Mouse (Mus musculus) liver (tissue): ENCODE results near the gene Zfp334.

Experiments
- DNase-seq: peaks from one replicate; pipeline ENCODE4 v3.0.0-alpha.2; 2020; ENCODE audit warnings: mixed read lengths

Gene Zfp334

DNA sequence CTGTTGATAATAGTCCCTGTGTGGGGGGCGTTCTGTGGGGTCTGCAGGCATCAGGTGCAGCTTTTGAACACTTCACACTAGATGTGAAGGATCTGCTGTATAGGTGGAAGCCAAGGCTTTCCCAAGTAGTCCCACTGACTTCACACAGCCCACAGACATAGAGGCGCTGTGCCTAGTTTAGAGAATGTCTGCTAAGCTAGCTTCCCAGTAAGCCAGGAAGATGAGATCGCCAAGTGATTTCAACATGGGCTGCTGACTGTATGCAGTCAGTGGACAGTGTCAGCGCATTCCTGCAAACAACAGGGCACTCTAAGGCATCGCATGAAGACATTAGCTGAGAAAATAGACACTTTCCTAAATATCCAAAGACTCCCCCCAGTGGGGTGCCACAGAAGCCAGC lies 12.6 kb downstream of the Zfp334 start:
- no peak for DNase-seq

DNA sequence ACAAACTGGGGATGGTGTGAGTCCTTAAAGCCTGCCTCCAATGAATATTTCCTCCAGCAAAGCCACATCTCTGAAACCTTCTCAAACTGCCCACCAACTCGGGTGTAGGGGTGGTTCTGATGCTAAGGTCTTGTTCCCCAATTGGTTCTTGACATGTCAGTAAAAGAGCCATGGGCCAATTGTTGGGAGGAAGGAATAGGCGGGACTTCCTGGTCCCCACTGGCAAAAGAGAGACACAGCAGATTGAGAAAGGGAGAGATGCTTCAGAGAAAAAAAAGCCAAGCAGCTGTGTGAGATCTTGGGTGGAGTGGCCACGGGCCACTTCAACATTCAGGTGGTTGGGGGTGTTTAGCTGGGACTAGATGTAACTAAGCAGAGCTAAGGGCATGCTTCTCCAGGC lies 17.0 kb downstream of the Zfp334 start:
- DNase-seq: no peak

DNA sequence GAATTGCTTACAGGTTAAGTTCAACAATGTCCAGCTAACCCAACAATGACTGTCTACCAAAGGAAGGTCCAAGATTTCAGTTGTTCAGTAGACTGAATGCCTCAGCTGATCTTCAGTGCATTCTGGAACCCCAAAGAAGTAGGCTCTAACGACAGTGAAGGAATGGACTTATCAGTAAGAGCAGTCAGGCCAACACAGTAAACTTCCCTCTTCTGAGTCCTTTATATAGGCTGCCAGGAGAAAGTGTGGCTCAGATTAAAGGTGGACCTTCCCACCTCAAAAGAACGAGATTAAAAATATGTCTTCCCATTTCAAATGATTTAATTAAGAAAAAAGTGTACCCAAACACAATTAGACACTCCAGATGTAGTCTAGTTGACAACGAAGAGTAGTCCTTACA lies 17.7 kb downstream of the Zfp334 start:
- no peak for DNase-seq

DNA sequence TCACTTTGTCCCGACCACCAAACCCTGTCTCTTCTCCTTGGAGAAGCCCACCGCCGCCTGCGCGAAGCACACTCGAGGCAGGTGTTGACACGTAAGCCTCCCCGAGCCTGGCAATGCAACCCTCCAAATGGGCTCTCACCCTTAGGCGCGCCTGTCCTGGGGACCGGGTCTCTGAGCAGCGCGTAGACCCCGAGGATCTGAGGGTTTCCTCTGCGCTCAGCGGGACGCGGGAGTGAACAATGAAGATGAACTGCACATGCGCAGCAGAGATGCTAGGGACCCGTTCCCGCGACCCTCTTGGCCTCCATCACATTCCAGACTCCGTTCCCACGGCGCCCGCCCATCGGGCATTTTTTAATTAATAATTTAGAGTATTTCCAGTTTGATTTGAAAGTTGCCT lies 19.6 kb downstream of the Zfp334 start, which contains the start of gene Zfp663:
Gene Zfp663 (minus strand): TSS at position 234 of the 400 bp plus-strand sequence.
- no peak for DNase-seq

DNA sequence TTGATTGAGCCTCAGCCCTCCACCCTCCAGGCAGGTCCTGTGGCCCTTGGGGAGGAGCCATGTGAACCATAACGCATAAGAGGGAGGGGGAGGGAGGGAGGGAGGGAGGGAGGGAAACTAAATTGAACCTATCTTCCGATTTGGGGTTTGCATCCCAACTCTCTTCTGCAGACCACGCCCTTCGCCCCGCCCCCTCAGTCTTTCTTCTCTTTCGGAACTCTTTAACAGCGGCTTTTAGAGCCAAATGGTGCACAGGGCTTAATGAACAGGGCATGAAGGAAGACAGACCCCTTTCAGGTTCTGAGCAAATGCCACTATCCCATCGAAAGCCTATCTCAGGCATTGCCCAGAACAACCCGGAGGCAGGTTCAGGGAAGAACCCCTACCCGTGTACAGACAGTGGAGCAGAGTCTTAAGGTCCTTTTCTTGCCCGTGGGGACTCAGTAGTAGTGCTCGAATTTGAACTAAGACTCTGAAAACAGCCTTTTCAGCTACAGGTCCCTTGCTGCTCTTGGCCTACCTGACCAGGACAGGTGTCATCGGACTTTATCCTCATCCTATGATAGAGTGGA lies 20.1 kb downstream of the Zfp334 start:
- DNase-seq: peak; percentile 24

DNA sequence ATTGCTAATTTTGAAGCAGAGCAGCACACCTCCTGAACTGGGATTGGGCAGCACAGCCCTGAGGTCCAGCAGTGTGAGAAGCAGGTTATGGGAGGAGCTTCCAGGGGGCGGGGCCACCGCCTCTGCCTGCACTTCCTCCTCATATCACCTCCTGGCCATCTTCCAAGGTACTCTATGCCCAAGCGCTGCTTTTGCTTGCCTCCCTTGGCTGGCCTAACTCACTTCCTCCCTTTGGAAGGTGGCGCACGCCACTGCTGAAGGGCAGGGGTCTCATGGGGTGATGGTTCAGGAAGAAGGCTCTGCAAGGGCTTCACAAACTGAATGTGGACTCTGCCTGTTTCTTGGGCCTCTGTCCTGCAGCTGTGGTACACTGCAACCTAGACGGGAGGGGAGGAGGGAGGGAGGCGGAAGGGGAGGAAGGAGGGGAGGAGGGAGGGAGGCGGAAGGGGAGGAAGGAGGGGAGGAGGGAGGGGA lies 21.0 kb downstream of the Zfp334 start:
- peak; percentile 66 for DNase-seq

DNA sequence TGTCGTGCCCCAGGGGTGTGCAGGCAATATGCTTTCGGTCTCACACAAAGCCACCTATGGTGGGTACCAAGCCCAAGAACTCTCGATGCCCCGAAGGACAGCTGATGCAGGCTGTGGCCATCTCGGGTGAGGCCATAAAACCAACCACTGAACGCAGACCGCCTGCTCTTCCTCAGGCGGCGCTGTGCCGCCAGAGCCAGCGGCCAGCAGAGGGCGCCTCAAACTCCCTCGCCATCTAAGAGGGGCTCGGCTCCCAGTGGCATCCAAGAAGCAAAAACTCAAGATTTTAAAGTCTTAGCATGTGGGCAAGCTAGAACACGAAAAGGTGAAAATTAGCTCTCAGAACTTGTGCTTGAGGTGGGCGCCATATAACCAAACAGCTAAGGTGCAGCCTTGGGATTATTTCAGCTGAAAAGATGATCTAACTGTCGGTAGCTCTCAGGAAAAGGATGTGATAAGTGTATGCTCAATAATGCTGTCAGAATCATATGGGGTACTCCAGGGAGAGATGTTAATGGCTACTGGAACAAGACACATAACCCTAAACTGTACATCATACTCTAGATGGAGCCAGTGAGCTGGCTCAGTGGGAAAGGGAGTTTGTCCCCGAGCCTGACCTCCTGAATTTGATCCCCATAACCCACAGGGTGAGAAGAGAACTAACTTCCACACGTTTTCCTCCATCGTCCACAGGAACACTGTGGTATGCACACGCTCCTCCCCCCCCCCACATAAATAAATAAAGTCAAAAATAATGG lies 23.5 kb downstream of the Zfp334 start:
- DNase-seq: peak; percentile 56

DNA sequence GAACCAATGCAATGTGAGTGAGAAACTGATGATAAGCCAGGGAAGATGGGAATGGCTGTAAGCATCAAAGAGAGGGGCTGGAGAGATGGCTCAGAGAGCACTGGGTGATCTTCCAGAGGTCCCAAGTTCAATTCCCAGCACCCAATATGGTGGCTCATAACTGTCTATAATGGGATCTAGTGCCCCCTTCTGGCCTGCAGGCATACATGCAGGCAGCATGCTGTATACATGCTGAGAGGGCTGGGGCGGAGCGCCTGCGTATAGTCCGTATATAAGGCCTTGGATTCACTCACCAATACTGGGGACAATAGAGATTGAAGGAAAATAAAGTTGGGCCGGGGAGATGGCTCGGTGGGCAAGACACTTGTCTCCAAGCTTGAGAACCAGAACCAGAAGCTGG lies 24.8 kb downstream of the Zfp334 start:
- no peak for DNase-seq

DNA sequence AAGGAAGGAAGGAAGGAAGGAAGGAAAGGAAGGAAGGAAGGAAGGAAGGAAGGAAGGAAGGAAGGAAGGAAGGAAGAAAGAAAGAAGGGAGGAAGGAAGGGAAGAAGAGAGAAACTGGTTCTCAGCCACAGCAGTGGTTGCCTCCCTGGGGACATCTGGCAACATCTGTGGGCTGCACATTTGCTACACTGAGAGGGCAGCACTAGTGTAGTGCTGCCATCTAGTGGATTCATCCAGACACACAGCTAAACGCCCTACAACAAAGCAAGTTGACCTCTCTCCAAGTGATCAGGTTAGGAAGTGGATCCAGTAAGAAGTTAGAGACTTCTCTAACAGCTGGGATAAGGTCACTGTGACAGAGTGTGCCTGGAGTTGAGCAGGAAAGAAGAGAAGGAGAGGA lies 27.2 kb downstream of the Zfp334 start:
- DNase-seq: peak; percentile 51

DNA sequence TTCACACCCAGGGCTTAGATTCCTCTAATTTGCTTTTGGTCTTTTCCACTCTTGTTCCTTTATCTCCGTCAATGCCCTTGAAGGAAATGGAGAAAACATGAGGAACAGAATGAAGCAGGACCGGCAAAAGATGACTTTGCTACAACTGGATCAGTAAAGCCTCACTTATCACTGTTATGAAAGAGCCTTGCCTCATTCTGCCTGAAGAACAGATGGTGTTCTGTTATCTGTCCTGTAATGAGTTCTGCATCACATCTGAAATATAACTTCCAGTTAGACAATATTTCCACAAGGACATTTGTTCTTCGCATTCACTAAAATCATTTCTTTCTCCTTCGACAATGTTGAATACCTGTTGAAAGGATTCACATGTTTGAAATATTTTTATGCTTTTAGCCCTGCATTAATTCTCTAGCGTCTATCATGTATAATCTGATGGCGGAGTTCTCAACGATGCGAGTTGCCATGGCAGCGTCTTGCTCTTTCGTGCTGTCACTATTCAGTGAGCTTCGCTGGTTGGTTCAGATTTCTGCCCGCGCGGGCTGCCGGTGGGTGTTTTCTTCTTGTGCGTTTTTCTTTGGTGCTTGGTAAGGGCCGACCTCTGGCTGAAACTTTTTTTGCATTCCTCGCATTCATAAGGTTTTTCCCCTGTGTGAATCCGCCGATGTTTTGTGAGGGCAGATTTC lies 36.1 kb downstream of the Zfp334 start:
- DNase-seq: no peak

DNA sequence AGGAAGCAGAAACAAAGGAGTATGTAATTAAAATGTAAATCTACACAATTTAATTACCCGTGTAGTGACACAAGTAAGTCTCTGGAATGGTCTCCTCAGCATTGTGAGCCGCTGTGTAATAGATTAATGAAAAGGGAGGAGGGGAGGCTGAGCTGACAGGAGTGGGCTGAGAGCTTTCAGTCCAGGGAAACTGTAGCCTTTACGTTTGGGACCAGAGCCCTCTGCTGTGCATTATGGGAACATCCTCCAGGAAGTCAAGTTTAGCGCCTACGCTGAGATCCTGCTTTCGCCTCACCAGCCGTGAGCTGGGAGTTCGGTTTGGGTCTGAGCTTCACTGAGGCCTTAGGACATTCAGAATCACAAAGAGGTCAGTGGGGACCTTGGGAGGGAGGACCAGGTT lies 38.6 kb downstream of the Zfp334 start:
- DNase-seq: no peak

DNA sequence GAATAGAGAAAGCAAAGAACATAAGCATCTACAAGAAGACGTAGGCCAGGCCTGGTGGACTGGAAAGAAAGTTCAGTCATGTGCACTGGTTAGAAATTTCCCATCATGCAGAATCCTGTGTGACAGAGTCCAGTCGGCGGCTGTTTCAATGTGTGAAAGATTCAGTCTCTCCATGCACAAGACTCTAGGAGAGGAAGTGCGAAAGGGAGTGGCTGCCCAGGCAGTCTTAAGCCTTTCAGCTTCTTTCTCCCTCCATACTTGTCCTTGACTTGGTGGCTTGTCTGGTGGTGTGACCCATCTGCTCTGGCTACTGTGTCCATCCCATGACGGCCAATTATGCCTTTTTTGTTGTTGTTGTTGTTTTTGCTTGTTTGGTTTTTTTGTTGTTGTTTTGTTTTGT lies 41.9 kb downstream of the Zfp334 start:
- no peak for DNase-seq

DNA sequence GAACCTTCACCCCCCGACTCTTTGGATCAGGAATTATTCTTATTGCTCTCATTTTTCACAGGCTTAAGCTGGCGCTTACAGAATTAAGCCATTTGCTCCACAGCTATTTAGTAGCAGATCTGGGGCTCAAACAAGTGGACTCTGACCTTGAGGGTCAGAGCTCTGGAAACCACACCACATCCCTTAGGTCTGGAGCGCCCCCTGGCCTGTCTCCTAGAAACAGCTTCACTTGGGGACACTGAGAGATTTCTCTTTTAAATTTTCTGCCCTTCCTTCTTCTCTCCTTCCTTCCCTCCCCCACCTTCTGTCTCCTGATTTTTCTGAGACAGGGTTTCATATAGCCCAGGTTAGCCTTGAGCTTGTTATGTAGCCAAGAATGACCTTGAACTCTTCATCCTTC lies 50.9 kb downstream of the Zfp334 start:
- peak; percentile 62 for DNase-seq

DNA sequence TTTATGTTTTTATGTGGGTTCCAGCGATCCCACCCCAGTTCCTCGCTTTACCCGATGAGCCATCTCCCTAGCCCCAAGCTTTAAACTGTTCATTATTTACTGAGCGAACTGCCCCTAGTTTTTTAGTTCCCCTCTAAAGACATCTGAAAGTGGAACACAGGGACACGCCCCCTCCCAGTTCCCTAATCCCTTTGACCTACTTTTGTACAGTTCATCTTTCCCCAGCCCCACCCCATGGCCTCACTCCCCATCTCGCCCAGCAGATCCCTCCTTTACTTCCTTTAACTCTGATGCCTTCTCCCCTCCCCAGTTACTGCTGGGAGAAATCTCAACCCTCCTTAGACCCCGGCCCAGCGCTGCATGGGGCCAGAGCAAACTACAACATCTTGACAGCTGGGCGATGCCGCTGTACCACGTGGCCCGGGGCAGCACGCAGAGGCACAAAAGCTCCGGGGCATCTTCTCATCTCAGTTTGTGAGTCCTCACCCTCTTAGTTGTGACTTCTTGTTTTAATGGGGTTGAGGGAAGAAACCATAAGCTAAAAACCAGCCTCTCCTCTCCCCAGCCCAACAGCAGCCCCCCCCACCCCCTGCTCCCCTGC lies 55.3 kb downstream of the Zfp334 start:
- DNase-seq: no peak

DNA sequence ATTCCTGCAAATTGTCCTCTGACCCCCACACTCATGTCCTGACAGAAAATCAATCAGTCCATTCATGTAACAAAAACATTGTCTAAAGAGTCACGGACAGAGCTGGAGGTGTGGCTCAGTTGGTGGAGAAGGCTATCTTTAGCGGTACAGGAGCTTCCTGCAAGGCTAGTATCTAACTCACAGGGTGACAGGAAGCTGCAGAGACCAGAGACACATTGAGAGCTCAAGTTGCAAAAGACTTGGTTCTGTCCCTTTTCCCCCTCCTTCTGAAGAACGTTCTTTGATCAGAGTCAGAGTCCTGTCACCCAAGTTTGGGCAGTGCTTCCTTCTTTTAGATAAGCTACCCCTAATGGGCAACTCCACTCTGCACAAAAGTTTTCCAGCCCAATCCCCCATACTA lies 58.4 kb downstream of the Zfp334 start:
- DNase-seq: no peak

DNA sequence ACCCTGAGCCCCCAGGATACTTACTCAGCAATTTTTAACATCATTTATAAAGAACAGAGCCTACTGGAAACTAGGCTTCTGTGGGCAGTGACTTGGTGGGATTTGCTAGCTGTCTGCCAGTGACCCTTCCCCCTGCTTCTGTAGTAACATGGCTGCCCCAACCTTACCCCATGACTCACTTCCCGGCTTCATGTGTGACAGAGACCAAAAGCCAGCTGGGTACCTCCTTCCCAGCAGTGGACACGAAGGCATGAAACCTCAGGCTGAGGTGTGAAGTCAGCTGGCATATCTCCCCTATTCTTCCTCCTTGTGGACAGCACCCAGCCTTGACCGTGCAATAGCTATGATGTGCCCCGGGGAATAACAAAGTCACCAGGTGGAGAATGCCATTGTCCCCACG lies 59.3 kb downstream of the Zfp334 start:
- no peak for DNase-seq

DNA sequence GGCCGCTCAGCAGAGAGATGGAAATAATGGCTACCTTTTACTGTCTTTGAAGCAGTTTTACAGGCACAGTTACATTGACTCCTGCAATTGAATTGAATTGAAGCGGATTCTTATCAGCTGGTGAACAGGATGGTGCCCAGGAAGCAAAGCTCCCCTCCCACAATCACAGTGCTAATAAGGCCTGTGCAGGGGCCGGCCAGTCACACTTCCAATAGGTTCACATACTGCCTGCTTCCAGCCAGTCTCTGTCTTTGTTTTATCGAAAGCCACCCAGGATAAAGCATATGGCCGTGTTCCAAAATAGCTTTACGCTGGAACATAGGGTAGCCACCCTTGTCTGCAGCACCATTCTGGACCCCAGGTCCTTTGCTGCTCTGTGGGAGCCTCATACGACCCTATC lies 60.7 kb downstream of the Zfp334 start:
- DNase-seq: no peak

DNA sequence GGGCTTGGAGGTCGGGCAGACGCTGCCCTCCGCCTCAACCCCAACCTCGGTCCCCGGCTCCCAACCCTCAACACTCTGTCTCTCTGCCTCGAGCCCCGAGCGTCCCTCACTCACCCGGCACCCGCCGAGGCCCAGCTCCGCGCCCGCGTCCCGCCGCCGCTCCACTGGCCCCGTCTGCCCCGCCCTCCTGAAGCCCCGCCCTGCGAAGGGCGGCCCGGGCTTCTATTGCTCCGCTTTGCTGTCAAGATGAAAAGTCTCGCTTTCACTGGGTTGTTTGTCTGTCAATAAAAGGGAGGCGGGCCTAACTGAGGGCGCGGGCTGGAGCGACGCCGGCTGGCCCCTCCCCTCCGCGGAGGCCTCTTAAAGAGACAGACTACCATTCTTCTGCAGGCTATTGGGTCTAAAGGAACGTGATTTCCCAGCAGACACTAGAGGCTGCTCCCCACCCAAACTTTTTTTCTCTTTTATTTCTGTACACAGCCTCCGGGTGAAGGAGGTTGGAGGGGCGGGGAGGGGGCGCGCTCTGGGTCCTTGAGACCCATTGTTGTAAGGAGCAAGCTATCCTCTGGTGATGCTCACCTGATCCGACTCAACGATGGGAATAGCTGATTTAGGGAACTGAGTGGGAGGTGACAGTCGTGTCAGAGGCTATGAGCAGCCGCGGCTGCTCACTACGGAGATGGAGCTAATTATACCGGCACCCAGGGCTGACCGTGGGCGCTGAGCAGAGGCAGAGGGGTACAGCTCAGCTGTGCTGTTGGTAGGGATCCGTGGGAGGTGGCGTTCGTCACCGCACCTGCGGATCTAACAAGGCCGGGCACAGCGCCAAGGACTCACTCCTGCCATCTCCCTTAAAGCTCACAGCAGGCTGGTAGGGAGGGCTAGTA lies 61.5 kb downstream of the Zfp334 start, which contains the start of gene Elmo2:
Gene Elmo2 (minus strand): TSS at position 176 of the 887 bp plus-strand sequence.
- DNase-seq: peak; percentile 96

DNA sequence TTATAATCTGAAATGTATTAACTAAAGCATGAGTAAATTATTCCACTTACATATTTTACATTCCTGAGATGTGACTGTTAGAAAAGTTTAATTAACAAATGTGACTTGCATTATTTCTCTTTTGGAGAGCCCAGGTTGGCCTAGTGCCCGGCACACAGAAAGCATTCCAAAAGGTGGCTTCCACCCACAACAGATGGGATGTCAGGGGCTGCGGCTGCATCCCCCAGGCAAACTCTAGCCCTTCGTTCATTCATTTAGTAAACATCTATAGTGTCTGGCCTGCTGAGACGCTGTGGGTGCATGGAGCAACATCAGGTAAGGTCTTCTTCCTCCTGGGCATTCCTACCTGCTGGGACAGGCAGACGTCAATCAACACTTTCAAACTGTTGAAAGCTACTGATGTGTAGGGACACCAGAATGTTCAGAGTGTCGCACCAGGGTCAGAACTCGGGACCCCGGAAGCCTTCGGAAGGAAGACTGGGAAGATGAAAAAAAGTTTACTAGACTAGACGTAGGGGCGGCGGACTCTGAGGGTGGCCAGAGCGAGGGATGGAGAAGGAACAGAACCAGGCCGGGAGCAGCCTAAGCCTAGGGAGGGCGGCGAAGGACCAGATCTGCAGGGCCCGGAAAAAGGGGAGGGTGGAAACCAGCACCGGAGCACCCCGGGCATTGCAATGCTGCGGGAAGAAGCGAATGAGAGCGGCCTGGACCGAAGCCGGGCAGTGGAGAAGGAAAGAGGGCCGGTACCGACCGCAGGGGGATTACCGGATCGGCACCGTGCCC lies 62.3 kb downstream of the Zfp334 start:
- peak; percentile 22 for DNase-seq
